Mouse (Mus musculus) kidney, adult 2 months (tissue): Measurements from ENCODE around the gene Cast.

Experiments
- CTCF ChIP-seq: fragments of 200-500 bp; conservative IDR thresholded peaks from 2 replicates; pipeline ENCODE4 v1.5.1; 2011; ENCODE audit warnings: low read depth, mild to moderate bottlenecking, control low read depth, low read length, moderate library complexity, mixed read lengths; ENCODE audit not compliant: insufficient read depth, insufficient read length
- POLR2A ChIP-seq: fragments of 200-500 bp; IDR thresholded peaks from one replicate; pipeline ENCODE4 v1.6.1; 2011; ENCODE audit warnings: low read depth, low read length, control low read depth

- no peak for TF ChIP-seq CTCF
- TF ChIP-seq POLR2A, result no peak
Observed at GRCm38 (mm10) chr13:74822095-74822494, 13.5 kb upstream of the Cast start.
